Comparison of ENCODE assay signal across 9 mouse cellular contexts in genomic region chr7:55737125-55737912, GRCm38 (mm10). TPM values are rescaled to one million over a fixed set of nuclear protein-coding genes. Genes with fewer than 3 reads are reported as not detected.
A peak's percentile ranks its signal among the peaks of the same experiment; 100 is the strongest.
DNase-seq lines count a peak whose midpoint lies in the region; ATAC-seq and TF ChIP-seq lines count a peak whose summit lies in the region.
"Had no signal": no experiment of that assay in that cellular context is flagged by ENCODE, and none has a peak within 500 bp of the region (broad histone marks: within the 10 kb centered on the region; RNA-seq: fewer than 3 reads in every experiment).

No protein-coding gene starts in this region.

- no peak overlapping the region for H3K27ac ChIP-seq in liver, postnatal 0 days (ENCODE audit: low read depth)
- H3K27ac ChIP-seq in embryonic facial prominence, embryonic 11.5 days (replicated peaks; ENCODE audit: low read depth, low read length), result no peak overlapping the region
- H3K27ac ChIP-seq: liver, embryonic 15.5 days had no signal

- no peaks in the 10 kb centered on the region for H3K36me3 ChIP-seq in liver, postnatal 0 days (replicated peaks; ENCODE audit: insufficient read depth, low read length)
- no peaks in the 10 kb centered on the region for H3K36me3 ChIP-seq in embryonic facial prominence, embryonic 11.5 days (replicated peaks; ENCODE audit: control insufficient read depth, insufficient read depth, low read depth, low read length)
- H3K36me3 ChIP-seq: liver, embryonic 15.5 days had no signal

- intact Hi-C loops in left cerebral cortex, postnatal 14 days (cut with DNase I), result loop anchor here (5.0 kb wide), 1 partner anchor 890 kb away; no protein-coding TSS in a partner anchor

- H3K27me3 ChIP-seq in liver, postnatal 0 days (ENCODE audit: insufficient read depth, low read length), result no peaks in the 10 kb centered on the region
- no peaks in the 10 kb centered on the region for H3K27me3 ChIP-seq in embryonic facial prominence, embryonic 11.5 days (ENCODE audit: control insufficient read depth, insufficient read depth, low read length)
- H3K27me3 ChIP-seq: liver, embryonic 15.5 days had no signal

- no peak overlapping the region for H3K4me3 ChIP-seq in liver, postnatal 0 days (ENCODE audit: low read depth, low read length)
- H3K4me3 ChIP-seq in embryonic facial prominence, embryonic 11.5 days (ENCODE audit: low read depth, low read length), result no peak overlapping the region
- H3K4me3 ChIP-seq: liver, embryonic 15.5 days had no signal

- H3K4me2 ChIP-seq in liver, postnatal 0 days (ENCODE audit: low read depth, low read length), result no peak overlapping the region
- H3K4me2 ChIP-seq in embryonic facial prominence, embryonic 11.5 days (ENCODE audit: low read depth, low read length), result no peak overlapping the region
- H3K4me2 ChIP-seq: liver, embryonic 15.5 days had no signal

- no peaks in the 10 kb centered on the region for H3K9me3 ChIP-seq in liver, postnatal 0 days (ENCODE audit: low read length)
- H3K9me3 ChIP-seq in embryonic facial prominence, embryonic 11.5 days (replicated peaks; ENCODE audit: control insufficient read depth, low read length), result no peaks in the 10 kb centered on the region
- H3K9me3 ChIP-seq: liver, embryonic 15.5 days had no signal

- TF ChIP-seq EP300 in liver, postnatal 0 days (IDR thresholded peaks at IDR 0.05; ENCODE audit: low read depth), result no peak

- no peaks in the 10 kb centered on the region for H3K4me1 ChIP-seq in liver, postnatal 0 days (ENCODE audit: insufficient read depth)
- no peaks in the 10 kb centered on the region for H3K4me1 ChIP-seq in embryonic facial prominence, embryonic 11.5 days (ENCODE audit: control insufficient read depth, insufficient read depth, low read length)
- H3K4me1 ChIP-seq: liver, embryonic 15.5 days had no signal

- no peak for DNase-seq in liver, postnatal 0 days
- no peak for DNase-seq in liver
- peak; percentile 23 for DNase-seq in adrenal gland, adult 8-10 months
- peak; percentile 23 for DNase-seq in embryonic facial prominence, embryonic 11.5 days (ENCODE audit: low spot score)
- peak; percentile 4 for DNase-seq in induced T-regulatory cell, adult 2 months (ENCODE audit: low read depth)
- DNase-seq in left cerebral cortex, postnatal 14 days (ENCODE audit: low spot score in 2 of 2), result peak; percentile 83 to 91
- DNase-seq in right cerebral cortex, adult 2 months (ENCODE audit: low spot score in 2 of 2), result peak; percentile 79 to 80
- DNase-seq in yolk sac, embryonic 10.5 days (ENCODE audit: low spot score), result no peak

- 43% methylated on average over 4 of the region's 4 CpGs for WGBS in liver, postnatal 0 days (ENCODE audit: insufficient replicate concordance)
- WGBS in embryonic facial prominence, embryonic 11.5 days, result 55% methylated on average over 4 of the region's 4 CpGs

- no peak overlapping the region for H3K9ac ChIP-seq in liver, postnatal 0 days (replicated peaks)
- no peak overlapping the region for H3K9ac ChIP-seq in embryonic facial prominence, embryonic 11.5 days (replicated peaks; ENCODE audit: low read length)
- H3K9ac ChIP-seq: liver, embryonic 15.5 days had no signal

- TF ChIP-seq CTCF in liver, postnatal 0 days (IDR thresholded peaks at IDR 0.05; ENCODE audit: low read depth), result peak; percentile 57

- ATAC-seq in liver, postnatal 0 days, result no peak
- 0 out of 2 replicates have a peak, but pooled peaks have one; percentile 31 for ATAC-seq in embryonic facial prominence, embryonic 11.5 days (replicated peaks; ENCODE audit: insufficient number of reproducible peaks, low FRiP score, low TSS enrichment, low read depth)

RNA-seq across cellular contexts. Expression of gene Siglech, which starts 30.7 kb away (rescaled TPM):
- polyA plus RNA-seq in liver, postnatal 0 days (2015; fragmentation: Nextera tagmentation; extraction: Ambion mirVana), result 0.50 and 0.54 TPM in 2 replicates
- 1 to 10 TPM in 3 of 4 experiments, under 1 TPM in 1; 0.87 to 1.6 (median 1.2) TPM for total RNA-seq in adrenal gland, adult 8-10 months (2022)
- 0.49 and 0.79 TPM in 2 replicates for polyA plus RNA-seq in embryonic facial prominence, embryonic 11.5 days (2014; fragmentation: Nextera tagmentation; extraction: Ambion mirVana)
- 10 to 100 TPM; 11.2 to 13.9 TPM for total RNA-seq in left cerebral cortex, postnatal 14 days (2021)

RNA-seq across cellular contexts. Expression of gene Tubgcp5, which starts 56.6 kb away (rescaled TPM):
- 4.4 and 5.5 TPM in 2 replicates for polyA plus RNA-seq in liver, postnatal 0 days (2015; fragmentation: Nextera tagmentation; extraction: Ambion mirVana)
- 10 to 100 TPM; 21.7 to 31.7 (median 25.2) TPM for total RNA-seq in adrenal gland, adult 8-10 months (2022)
- polyA plus RNA-seq in embryonic facial prominence, embryonic 11.5 days (2014; fragmentation: Nextera tagmentation; extraction: Ambion mirVana), result 31.6 and 33.0 TPM in 2 replicates
- total RNA-seq in left cerebral cortex, postnatal 14 days (2021), result 10 to 100 TPM; 30.3 to 33.2 TPM

Comparison
In these comparisons a context has a peak if more than half of its experiments do, and no peak if none do; other contexts are left out.
1. DNase-seq: peak in adrenal gland, adult 8-10 months (single experiment), embryonic facial prominence, embryonic 11.5 days (single experiment), induced T-regulatory cell, adult 2 months (single experiment), left cerebral cortex, postnatal 14 days (2 of 2) and right cerebral cortex, adult 2 months (2 of 2); none in liver, postnatal 0 days (single experiment), liver (single experiment) and yolk sac, embryonic 10.5 days (single experiment).
2. RNA of gene Siglech, which starts 30.7 kb away (total RNA-seq): 11.2 to 13.9 TPM in left cerebral cortex, postnatal 14 days; 0.87 to 1.6 TPM in adrenal gland, adult 8-10 months; every median in the first group is over 4 times any median in the second.